Mouse (Mus musculus): ENCODE results near the gene Sec14l2. TPM values are rescaled to one million over a fixed set of nuclear protein-coding genes. Genes with fewer than 3 reads are reported as not detected.

The Sec14l2 gene
- 1 to 10 TPM; 1.4 to 1.5 TPM for total RNA-seq (2023)

DNA sequence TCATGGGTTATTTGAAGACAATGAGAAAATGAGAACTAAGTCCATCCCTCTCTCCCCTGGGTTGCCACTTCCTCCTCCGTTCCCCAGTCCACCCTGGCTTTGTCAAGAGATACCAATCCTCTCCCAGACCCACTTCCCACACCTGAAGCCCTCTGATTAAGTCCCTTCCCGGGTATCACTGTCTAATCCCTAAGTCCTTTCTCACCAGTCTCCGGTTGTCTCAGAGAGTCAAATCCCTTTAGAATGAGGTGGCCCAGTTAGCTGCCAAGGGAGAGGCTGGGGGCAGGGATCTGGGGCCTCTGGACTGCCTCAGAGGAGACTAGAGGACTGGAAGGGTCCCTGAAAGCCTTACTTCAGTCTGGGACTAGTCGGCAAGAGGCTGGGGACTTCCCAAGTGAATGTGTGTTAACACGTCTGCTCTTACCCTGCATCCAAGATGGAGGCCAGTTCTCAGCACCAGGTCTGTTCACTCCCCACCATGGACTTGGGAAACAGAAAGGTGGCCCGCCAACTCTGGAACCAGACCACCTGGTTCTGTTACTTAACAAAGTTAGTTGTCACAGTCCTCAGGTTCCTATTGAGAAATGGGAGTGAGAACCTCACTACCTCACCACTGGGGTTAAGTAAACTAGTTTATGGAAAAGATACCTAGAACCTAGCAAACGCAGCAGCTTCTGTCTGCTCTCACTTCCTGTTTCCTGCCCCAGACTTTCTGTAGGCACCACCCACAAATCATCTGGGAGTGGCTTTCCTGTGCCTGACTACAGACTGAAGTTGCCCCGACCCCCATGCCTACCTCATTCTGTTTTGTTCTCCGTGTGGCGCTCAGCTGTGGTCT lies at the start of gene Sec14l2:
TSS of gene Sec14l2 (minus strand) at position 674 of the 838 bp plus-strand sequence.

DNA sequence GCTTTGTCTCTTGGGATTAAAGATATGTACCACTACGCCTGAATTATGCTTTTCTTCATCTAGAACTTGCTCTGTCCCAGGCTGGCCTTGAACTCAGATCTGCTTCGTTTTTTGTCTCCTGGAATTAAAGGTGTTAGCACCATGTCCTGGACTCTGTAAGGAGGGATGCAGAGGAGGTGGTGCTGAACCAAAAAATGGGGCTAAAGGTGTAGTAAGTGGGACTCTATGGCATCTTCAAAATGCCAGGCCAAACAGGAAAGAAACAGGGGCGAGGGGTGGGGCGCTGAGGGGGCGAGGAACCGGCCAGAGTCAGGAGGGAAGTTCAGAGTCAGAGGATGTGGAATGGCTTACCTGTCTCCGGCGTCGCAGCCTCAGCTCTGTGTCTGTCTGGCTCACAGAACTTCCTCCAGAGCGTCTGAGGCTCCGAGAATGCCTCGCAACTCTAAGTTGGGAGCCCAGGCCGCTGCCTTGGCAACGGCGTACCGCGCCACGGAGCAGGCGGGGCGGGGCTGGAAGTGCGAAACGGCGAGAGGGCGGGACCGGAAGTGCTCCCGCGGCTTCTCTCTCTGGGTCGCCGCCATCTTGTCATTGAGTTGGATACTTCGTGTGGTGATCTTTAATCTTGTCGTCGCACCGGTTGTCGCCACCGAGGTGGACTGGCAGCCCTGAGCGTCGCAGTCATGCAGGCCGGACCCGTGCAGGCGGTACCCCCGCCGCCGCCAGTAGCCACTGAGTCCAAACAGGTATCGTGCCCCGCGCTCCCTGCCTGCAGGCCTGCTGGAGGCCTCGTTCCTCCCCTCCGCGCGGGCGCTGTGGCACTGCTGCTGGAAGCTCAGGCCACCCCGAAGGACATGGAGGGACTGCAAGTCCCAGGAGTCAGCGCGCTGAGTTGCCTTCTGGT lies 36.8 kb upstream of the Sec14l2 start, which contains the start of the genes Ccdc157 and Sf3a1:
TSS of gene Ccdc157 (minus strand) at position 486 of the 901 bp plus-strand sequence.
TSS of gene Sf3a1 (plus strand) at position 543 of the 901 bp plus-strand sequence.

GRCm38 (mm10) chr11:4134986-4135935 lies 12.0 kb upstream of the Sec14l2 start, which contains the start of gene Rnf215:
Rnf215 (plus strand) TSS chr11:4135202.

GRCm38 (mm10) chr11:4095171-4096053 lies 27.8 kb downstream of the Sec14l2 start, which contains the start of gene Mtfp1:
Mtfp1 (minus strand) TSS chr11:4095445.

DNA sequence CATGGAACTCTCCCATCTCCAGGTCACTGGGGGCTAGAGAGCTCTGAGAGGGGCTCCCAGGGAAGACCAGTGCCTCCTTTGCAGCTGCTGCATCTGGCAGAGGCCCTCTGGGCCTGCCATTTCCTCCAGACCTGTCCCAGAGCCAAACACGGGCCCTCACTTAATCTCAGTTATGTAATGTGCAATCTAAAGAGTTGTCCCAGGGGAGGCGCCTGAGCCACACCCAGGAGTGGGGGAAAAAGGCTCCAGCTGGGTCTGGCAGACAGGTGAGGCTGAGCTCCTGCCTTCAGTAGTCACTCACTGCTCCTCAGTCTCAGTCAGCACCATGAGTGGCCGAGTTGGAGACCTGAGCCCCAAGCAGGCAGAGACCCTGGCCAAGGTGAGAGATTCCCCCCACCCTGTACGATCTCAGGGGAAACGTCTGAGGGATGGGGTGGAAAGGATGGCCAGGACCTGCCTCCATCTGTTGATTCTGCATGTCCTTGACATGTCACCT lies 58.5 kb downstream of the Sec14l2 start, which contains the start of gene Sec14l3:
TSS of gene Sec14l3 (plus strand) at position 215 of the 496 bp plus-strand sequence.

Other genes with a start within 250 kb of the Sec14l2 start
- gene 4921536K21Rik, start 228.3 kb downstream of the Sec14l2 start, total RNA-seq (2023) = not detected
- under 1 TPM; 0.62 to 0.79 TPM for gene Dusp18, start 228.2 kb downstream of the Sec14l2 start, total RNA-seq (2023)
- gene Slc35e4, start 208.8 kb downstream of the Sec14l2 start, total RNA-seq (2023) = 1 to 10 TPM; 3.2 to 3.8 TPM
- gene Tcn2, start 191.3 kb downstream of the Sec14l2 start, total RNA-seq (2023) = 10 to 100 TPM; 10.1 to 12.0 TPM
- gene Pes1, start 159.4 kb downstream of the Sec14l2 start, total RNA-seq (2023) = 10 to 100 TPM; 66.0 to 70.9 TPM
- gene 4930556J24Rik, start 146.6 kb downstream of the Sec14l2 start, total RNA-seq (2023) = not detected
- not detected for gene Gal3st1, start 139.8 kb downstream of the Sec14l2 start, total RNA-seq (2023)
- gene Sec14l4, start 92.0 kb downstream of the Sec14l2 start, total RNA-seq (2023) = not detected
- gene Sec14l3, start 58.6 kb downstream of the Sec14l2 start, total RNA-seq (2023) = not detected
- 1 to 10 TPM; 1.3 to 1.6 TPM for gene Mtfp1, start 28.0 kb downstream of the Sec14l2 start, total RNA-seq (2023)
- gene Rnf215, start 11.8 kb upstream of the Sec14l2 start, total RNA-seq (2023) = 10 to 100 TPM; 23.2 to 26.3 TPM
- 1 to 10 TPM; 5.7 to 7.2 TPM for gene Ccdc157, start 36.9 kb upstream of the Sec14l2 start, total RNA-seq (2023)
- 10 to 100 TPM; 51.6 to 67.0 TPM for gene Sf3a1, start 36.9 kb upstream of the Sec14l2 start, total RNA-seq (2023)
- gene Tbc1d10a, start 63.4 kb upstream of the Sec14l2 start, total RNA-seq (2023) = 10 to 100 TPM; 60.5 to 64.0 TPM
- 10 to 100 TPM in 1 of 2 experiments, 1 to 10 TPM in 1; 10.0 to 11.8 TPM for gene Castor1, start 94.8 kb upstream of the Sec14l2 start, total RNA-seq (2023)
- gene Osm, start 113.0 kb upstream of the Sec14l2 start, total RNA-seq (2023) = 10 to 100 TPM; 10.2 to 11.2 TPM
- 1 to 10 TPM in 1 of 2 experiments, under 1 TPM in 1; 0.77 to 1.3 TPM for gene Lif, start 134.1 kb upstream of the Sec14l2 start, total RNA-seq (2023)